Mouse (Mus musculus): ENCODE measurements around the gene Coa7. TPM values are rescaled to one million over a fixed set of nuclear protein-coding genes. Genes with fewer than 3 reads are reported as not detected.

The Coa7 gene
- polyA plus RNA-seq, 1 experiment: 10.0 TPM

- no peak for DNase-seq
- Histone ChIP-seq H3K27ac (ENCODE audit: control insufficient read depth, insufficient read depth, low read length) (no peak overlapping the region), H3K27me3 (ENCODE audit: control insufficient read depth, insufficient read depth, low read length) (no peaks in the 10 kb centered on the region), H3K4me3 (ENCODE audit: control insufficient read depth, insufficient read depth, low read length) (no peak overlapping the region), H3K4me1 (replicated peaks; ENCODE audit: control insufficient read depth, insufficient read depth, low read length) (no peaks in the 10 kb centered on the region), H3K36me3 (ENCODE audit: control insufficient read depth, insufficient read depth, low read length) (peaks cover 15% of the 10 kb centered on the region)
- TF ChIP-seq POLR2A (IDR thresholded peaks at IDR 0.05; ENCODE audit: control insufficient read depth, extremely low read depth, insufficient read depth, low read length, poor library complexity) (no peak), CTCF (IDR thresholded peaks at IDR 0.05; ENCODE audit: borderline replicate concordance, control insufficient read depth, extremely low read depth, insufficient read depth, low read length, poor library complexity) (no peak)
- 91% methylated on average over 10 of the region's 10 CpGs for WGBS
Observed at GRCm38 (mm10) chr4:108338811-108339210, 10.9 kb downstream of the Coa7 start.

DNA sequence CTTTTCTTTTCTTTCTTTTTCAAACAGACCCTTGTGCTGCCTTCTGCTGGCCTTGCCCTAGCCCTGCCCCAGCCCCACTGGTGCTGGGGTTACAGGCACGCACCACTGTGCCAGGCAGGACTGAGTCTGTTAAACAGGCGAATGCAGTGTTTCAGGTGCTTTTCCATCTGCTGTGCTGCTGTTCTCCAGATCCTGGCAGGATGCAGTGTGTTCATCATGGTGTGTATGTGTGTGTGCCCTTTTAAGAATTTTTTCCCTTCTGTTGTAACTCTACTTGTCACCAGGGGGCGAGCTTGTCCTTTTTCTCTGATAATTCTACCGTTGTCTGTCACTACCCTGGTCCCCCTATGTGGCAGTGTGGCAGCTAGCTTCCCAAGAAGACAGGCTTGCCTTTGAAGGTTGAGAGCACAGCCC is 11.3 kb downstream of the Coa7 start:
- DNase-seq: peak; percentile 53
- WGBS: 45% methylated on average over 4 of the region's 4 CpGs
- Histone ChIP-seq H3K4me1 (replicated peaks; ENCODE audit: control insufficient read depth, insufficient read depth, low read length) (no peaks in the 10 kb centered on the region), H3K4me3 (ENCODE audit: control insufficient read depth, insufficient read depth, low read length) (no peak overlapping the region), H3K27ac (ENCODE audit: control insufficient read depth, insufficient read depth, low read length) (no peak overlapping the region), H3K27me3 (ENCODE audit: control insufficient read depth, insufficient read depth, low read length) (no peaks in the 10 kb centered on the region), H3K36me3 (ENCODE audit: control insufficient read depth, insufficient read depth, low read length) (peaks cover 15% of the 10 kb centered on the region)
- TF ChIP-seq POLR2A (IDR thresholded peaks at IDR 0.05; ENCODE audit: control insufficient read depth, extremely low read depth, insufficient read depth, low read length, poor library complexity): no peak
- TF ChIP-seq CTCF (IDR thresholded peaks at IDR 0.05; ENCODE audit: borderline replicate concordance, control insufficient read depth, extremely low read depth, insufficient read depth, low read length, poor library complexity): peak; percentile 20; the same call in 1 of the 2 replicates

- TF ChIP-seq CTCF (IDR thresholded peaks at IDR 0.05; ENCODE audit: borderline replicate concordance, control insufficient read depth, extremely low read depth, insufficient read depth, low read length, poor library complexity) (no peak), POLR2A (IDR thresholded peaks at IDR 0.05; ENCODE audit: control insufficient read depth, extremely low read depth, insufficient read depth, low read length, poor library complexity) (no peak)
- no peak overlapping the region for H3K27ac ChIP-seq (ENCODE audit: control insufficient read depth, insufficient read depth, low read length)
- DNase-seq: no peak
Observed at GRCm38 (mm10) chr4:108344631-108345083, 16.7 kb downstream of the Coa7 start.

GRCm38 (mm10) chr4:108345826-108346225 is 17.9 kb downstream of the Coa7 start:
- H3K4me1 ChIP-seq (replicated peaks; ENCODE audit: control insufficient read depth, insufficient read depth, low read length): 0 out of 2 replicates have a peak, but pooled peaks cover 2% of the 10 kb centered on the region
- no peak for TF ChIP-seq POLR2A (IDR thresholded peaks at IDR 0.05; ENCODE audit: control insufficient read depth, extremely low read depth, insufficient read depth, low read length, poor library complexity)
- TF ChIP-seq CTCF (IDR thresholded peaks at IDR 0.05; ENCODE audit: borderline replicate concordance, control insufficient read depth, extremely low read depth, insufficient read depth, low read length, poor library complexity): no peak
- no peak overlapping the region for H3K27ac ChIP-seq (ENCODE audit: control insufficient read depth, insufficient read depth, low read length)
- H3K4me3 ChIP-seq (ENCODE audit: control insufficient read depth, insufficient read depth, low read length): no peak overlapping the region
- H3K27me3 ChIP-seq (ENCODE audit: control insufficient read depth, insufficient read depth, low read length): no peaks in the 10 kb centered on the region
- no peak for DNase-seq
- WGBS: 85% methylated on average over 5 of the region's 5 CpGs
- H3K36me3 ChIP-seq (ENCODE audit: control insufficient read depth, insufficient read depth, low read length): no peaks in the 10 kb centered on the region

More at GRCm38 (mm10) chr4:108344631-108345083, 16.7 kb downstream of the Coa7 start:
- Histone ChIP-seq H3K4me3 (ENCODE audit: control insufficient read depth, insufficient read depth, low read length) (no peak overlapping the region), H3K36me3 (ENCODE audit: control insufficient read depth, insufficient read depth, low read length) (no peaks in the 10 kb centered on the region), H3K27me3 (ENCODE audit: control insufficient read depth, insufficient read depth, low read length) (no peaks in the 10 kb centered on the region), H3K4me1 (replicated peaks; ENCODE audit: control insufficient read depth, insufficient read depth, low read length) (no peaks in the 10 kb centered on the region)
- 77% methylated on average over 7 of the region's 7 CpGs for WGBS

DNA sequence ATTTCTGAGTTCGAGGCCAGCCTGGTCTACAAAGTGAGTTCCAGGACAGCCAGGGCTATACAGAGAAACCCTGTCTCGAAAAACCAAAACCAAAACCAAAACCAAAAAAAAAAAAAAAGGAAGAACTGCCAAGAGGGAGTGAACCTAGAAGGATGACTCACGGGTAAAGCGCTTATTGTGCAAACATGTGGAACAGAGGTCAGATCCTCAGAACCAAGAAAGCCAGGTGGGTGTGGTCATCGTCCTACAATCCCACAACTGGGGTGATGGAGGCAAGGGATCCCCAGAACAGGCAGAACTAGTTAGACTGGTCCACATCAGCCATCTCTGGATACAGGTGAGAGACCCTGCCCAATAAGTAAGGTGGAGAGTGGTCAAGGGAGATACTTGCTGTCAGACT is 19.2 kb downstream of the Coa7 start:
- WGBS: 64% methylated on average over 5 of the region's 5 CpGs
- no peaks in the 10 kb centered on the region for H3K36me3 ChIP-seq (ENCODE audit: control insufficient read depth, insufficient read depth, low read length)
- DNase-seq: no peak
- 0 out of 2 replicates have a peak, but pooled peaks cover 2% of the 10 kb centered on the region for H3K4me1 ChIP-seq (replicated peaks; ENCODE audit: control insufficient read depth, insufficient read depth, low read length)
- no peak for TF ChIP-seq POLR2A (IDR thresholded peaks at IDR 0.05; ENCODE audit: control insufficient read depth, extremely low read depth, insufficient read depth, low read length, poor library complexity)
- no peak for TF ChIP-seq CTCF (IDR thresholded peaks at IDR 0.05; ENCODE audit: borderline replicate concordance, control insufficient read depth, extremely low read depth, insufficient read depth, low read length, poor library complexity)
- H3K4me3 ChIP-seq (ENCODE audit: control insufficient read depth, insufficient read depth, low read length): no peak overlapping the region
- no peaks in the 10 kb centered on the region for H3K27me3 ChIP-seq (ENCODE audit: control insufficient read depth, insufficient read depth, low read length)
- no peak overlapping the region for H3K27ac ChIP-seq (ENCODE audit: control insufficient read depth, insufficient read depth, low read length)

GRCm38 (mm10) chr4:108348256-108348875 is 20.4 kb downstream of the Coa7 start:
- Histone ChIP-seq H3K36me3 (ENCODE audit: control insufficient read depth, insufficient read depth, low read length) (no peaks in the 10 kb centered on the region), H3K27me3 (ENCODE audit: control insufficient read depth, insufficient read depth, low read length) (no peaks in the 10 kb centered on the region), H3K4me3 (ENCODE audit: control insufficient read depth, insufficient read depth, low read length) (no peak overlapping the region), H3K4me1 (replicated peaks; ENCODE audit: control insufficient read depth, insufficient read depth, low read length) (0 out of 2 replicates have a peak, but pooled peaks cover 2% of the 10 kb centered on the region), H3K27ac (ENCODE audit: control insufficient read depth, insufficient read depth, low read length) (no peak overlapping the region)
- DNase-seq: no peak
- WGBS: 72% methylated on average over 5 of the region's 5 CpGs
- no peak for TF ChIP-seq CTCF (IDR thresholded peaks at IDR 0.05; ENCODE audit: borderline replicate concordance, control insufficient read depth, extremely low read depth, insufficient read depth, low read length, poor library complexity)
- TF ChIP-seq POLR2A (IDR thresholded peaks at IDR 0.05; ENCODE audit: control insufficient read depth, extremely low read depth, insufficient read depth, low read length, poor library complexity): no peak

Data from thymus, adult 2 months (tissue).